Mouse (Mus musculus): ENCODE data around the gene Klf13.
A peak's percentile ranks its signal among the peaks of the same experiment; 100 is the strongest.

Klf13 gene

DNA sequence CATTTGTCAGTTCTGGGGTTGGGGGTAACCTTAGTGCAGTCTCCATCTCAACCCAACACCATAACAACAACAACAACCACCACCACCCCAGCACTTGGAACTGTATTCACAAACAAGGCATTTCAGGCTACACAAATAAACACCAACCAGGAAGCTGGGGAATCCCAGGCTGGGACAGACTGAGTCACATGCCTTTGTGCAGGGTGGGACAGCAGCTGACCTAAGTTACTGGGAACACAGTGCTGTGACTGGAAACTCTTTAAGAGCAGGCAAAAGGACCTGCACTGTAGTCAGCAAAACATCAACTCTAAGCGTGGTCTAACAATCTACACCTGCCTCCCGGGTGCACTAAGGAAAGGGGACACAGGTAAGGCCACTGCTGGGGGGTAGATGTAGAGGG, 33.5 kb downstream of the Klf13 start:
- peak; percentile 43 for DNase-seq

DNA sequence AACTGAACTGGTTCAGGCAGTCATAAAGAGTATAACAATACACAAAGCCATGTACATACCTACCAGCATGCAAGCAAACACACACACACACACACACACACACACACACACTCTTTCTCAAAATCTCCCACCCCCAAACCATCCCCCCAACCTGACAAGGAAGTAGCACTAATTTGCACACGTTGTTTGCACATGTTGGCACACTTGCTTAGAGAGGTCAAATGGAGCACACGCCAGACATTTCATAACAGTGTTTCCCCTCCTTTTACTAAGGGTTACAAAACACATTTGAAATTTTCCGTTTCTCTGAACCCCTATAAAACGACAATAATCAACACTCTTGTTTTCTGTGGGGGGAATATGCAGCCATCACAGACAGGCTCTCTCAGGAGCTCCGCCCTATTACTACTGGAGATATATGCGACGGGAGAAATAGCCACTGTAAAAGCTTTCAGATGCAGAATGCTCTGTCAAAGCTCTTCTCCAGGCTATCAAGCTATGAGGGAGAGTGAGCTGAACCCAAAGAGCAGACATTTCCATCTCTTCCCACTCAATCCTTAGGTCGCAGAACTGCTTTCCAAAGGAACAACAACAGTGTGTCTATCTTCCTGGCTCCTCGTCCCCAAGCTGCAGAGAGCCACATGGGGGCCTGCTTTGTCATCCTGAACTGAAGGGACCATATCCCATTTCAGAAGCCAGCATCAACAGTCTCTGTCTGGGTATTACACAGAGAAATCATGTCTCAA, 34.9 kb downstream of the Klf13 start:
- no peak for DNase-seq

DNA sequence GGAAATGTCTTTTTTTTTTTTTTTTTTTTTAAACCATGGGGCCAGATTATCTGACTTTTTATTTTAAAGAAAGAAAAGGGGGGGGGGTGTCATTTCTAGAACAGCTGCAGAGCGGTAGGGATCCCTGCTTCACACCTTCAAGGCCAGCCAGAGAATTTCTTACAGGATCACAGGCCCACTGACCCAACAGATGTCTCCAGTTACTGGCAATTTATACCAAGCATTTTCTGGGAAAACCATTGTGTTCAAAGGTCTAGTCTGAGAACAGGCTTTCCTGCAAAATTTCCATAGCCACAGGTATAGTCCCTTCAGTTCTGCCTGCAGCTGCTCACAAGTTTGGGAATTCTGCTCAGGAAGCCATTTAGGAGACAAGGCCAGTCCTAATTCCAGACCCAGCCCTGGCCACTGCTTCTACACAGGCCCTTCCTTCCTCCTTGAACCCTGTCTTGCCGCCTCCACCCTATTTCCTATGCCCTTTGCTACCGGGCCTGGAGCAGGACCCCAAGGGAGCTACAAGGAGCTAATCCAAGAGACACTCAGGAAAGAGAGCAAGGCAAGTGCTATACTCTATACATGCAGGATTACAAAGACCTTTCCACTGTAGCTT, 36.0 kb downstream of the Klf13 start:
- no peak for DNase-seq

DNA sequence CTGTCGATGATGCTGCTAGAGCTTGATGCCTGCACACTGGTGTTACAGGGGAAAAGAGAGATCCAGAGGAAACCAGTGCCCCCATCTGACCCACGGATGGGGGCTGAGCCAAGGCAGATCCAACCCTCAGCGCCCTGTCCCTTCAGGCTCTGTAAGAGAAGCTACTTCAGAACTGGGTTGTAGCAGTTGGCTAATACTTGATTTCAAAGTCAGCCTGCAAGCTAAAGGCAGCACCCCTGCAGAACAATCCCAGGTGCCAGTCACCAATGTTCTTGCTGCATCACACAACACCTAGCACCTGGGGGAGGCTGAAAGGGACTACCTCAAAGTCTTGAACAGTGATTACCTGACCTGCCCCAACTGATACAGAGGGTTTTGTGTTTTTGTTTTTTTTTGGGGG, 36.8 kb downstream of the Klf13 start:
- DNase-seq = no peak

DNA sequence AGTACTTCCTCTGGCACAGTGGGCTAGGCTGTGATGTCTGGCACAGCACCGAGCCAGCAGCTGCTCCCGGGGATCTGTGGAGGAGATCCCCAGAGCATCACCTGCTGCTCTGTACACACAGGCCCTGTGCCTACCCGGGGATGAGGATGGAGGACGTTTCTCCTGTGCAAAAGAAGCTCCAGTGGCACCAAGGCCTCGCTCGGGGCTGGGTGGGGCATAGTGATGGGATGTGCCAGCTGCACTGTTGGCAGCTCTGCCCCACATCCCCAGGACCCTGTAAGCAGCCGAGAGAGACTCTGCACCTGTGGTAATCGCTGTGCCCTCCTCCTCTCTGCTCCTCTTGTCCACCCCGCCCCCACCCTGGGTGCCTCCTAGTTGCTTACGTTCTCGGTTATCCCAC, 37.4 kb downstream of the Klf13 start:
- DNase-seq = no peak

DNA sequence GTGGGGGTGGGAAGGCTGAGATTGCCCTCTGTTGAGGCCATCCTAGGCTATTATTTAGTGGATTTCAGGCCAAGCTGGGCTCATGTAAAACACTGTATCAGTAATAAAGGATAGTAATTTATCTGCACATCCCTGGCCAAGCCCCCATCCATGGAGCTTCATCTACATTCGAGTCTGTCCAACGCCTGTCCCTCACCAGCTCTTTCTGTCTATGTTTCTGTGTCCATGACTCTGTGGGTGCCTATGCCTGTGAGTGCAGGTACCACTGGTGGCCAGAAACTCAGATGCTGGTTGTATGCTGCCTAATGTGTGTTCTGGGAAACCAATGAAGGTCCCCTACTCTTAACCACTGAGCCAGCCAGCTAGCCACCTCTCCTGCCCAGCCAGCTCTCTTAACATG, 38.3 kb downstream of the Klf13 start:
- no peak for DNase-seq

DNA sequence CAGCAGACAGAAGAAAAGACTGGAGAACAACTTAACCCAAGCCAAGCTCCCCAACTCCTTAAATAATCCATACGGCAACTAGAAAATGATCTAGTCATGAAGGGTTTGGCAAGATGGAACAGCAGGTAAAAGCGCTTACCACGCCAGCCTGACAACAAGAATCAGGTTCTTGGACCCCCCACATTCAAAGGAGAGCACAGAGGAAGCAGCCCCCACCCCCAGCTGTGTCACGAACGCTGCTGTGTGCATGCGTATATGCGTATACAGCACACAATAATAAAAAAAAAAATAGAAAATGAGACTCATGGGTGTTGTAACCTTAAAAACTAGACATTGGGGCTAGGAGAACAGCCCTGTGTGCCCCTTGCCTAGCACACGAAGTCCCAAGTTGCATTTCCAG, 38.8 kb downstream of the Klf13 start:
- DNase-seq = no peak

DNA sequence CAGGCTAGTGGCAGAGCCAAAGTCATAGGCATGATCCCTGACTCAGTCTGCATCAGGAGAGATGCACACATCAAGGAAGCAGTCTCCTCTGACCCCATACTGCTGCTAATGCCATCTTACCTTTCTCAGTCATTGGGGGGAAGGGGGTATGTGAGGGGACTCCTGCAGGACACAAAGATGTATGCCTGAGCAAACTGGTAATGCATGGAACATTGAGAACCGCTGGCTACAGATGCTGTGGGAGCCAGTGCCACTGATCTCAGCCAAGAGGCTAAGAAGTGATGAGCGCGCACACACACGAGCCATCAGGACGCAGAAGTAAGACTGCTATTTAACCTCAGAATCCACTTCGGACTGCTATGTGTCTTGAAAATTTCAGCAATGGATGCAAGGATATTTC, 40.5 kb downstream of the Klf13 start:
- no peak for DNase-seq

DNA sequence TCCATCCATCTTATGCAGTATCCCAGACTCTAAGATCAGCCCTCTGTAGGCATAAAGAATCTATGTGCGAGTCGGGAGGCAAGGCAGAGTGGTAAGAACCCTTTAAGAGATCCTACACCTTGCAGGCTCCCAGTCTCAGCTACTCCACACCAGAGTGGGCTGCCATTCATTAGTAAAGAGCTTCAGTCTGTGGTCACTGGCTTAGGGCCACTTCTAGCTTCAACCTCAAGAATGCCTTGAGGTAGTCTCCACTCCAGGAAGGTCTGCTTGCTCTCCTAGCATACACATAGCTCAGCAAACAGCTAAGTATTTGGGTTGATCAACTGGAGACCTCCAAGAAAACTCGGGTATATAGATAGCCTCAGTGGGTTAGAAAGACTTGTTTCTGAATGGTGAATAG, 41.1 kb downstream of the Klf13 start:
- no peak for DNase-seq

DNA sequence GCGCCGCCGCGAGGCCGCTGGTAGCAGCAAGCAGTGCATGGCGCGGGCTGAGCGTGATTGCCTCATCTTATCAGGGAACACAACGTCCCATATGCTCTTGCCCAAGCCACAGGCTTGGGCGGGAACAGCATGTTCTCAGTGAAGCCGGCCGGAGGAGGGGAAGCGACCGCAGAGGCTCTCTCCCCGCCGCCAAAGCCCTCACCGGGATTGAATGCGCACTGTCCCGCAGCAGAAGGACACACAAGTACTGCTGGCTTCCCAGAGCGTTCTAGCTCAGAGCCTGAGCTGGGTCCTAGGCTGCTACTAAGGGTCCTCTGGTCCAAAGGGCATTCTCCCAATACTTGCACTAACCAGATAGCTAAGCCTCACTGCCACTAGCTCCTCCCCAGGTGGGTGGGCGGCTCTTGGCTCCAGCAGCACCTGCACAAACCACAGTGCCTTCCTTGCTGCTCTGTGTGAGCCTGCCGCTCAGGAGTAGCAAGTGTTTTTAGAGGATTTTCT, 41.7 kb downstream of the Klf13 start:
- peak; percentile 89 for DNase-seq

DNA sequence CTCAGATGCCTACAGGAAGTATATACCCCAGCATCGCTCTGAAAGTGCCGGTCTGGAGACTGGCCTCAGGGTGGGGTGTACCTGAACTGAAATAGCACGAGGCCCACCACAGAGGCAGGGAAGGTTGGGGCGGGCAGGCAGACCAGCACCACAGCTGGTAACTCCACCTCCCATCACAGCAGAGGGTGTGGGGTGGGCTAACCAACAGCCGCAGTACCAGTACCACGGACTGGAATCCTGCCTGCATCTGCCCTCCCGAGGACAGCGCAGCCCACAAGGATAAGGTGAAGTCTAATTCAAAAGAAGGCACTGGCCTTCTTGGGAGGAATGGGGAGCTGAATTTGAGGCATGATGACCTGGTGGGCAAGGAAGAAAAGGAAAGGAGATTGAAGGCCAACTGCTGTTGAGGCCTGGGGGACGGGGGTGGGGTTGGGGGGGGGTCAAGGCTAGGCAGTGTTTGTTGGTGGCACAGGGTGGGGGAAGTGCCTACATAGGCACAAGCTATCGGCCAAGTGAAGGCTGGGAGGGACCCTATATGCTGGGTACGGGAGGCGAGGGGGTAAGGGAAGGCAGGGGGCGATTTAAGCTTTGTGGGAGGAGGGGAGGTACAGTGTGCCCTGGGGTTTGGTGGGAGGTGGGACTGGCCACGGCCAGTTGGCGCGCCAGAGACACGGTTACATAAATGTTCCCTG, 42.3 kb downstream of the Klf13 start:
- DNase-seq = no peak

DNA sequence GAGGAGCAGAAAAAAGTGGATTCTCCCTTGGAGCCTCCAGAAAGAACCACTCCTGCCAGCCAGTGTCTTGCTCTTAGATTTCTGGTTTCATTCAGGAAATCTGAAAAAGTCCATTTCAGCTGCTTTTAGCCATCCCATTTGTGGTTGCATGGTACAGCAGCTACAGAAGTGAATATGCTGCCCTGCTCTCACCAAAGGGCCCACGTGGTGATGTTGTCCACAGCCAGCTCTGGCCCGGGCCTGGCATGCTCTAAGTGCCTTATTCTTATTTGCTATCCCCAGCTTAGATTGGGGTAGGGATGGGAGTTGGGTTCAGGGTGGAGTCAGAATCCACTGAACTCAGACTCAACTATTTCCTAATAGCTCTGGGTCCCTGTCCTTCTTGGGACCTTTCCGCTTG, 43.5 kb downstream of the Klf13 start:
- DNase-seq = no peak

DNA sequence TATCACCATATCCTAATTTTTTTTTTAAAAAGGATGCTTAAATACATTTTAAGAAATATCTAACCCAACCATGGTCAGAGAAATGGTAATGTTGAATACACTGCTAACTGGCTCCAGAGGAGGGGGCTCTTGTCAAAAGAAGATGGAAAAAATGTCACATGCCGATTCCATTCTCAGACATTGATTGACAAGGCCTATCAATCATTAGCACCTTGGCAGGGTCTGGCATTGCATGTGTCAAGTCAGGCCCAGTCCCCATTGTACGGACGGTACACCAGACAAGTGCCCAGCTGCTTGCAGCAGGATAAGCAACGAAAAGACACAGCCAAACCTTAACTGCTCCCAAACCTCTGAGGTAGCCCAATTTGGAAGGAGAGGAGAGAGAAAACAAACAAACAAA, 44.1 kb downstream of the Klf13 start:
- no peak for DNase-seq

DNA sequence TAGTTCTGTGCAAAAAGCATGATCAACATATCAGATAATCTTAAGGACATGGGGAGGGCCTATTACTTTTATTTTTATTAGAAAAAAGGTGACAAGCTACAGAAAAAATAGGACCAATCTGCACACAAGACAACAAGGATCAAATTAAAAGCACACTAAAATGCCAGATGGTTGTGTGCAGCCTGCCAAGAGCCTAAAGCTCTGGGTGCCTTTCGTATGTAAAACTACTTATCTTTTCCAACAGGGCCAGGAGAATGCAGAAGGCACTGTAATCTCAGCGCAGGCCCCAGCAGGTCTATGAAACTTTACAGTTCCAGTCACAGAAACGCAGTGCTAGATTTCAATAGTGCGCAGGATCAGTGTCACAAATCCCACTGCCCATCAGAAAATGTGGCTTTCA, 45.0 kb downstream of the Klf13 start:
- no peak for DNase-seq

DNA sequence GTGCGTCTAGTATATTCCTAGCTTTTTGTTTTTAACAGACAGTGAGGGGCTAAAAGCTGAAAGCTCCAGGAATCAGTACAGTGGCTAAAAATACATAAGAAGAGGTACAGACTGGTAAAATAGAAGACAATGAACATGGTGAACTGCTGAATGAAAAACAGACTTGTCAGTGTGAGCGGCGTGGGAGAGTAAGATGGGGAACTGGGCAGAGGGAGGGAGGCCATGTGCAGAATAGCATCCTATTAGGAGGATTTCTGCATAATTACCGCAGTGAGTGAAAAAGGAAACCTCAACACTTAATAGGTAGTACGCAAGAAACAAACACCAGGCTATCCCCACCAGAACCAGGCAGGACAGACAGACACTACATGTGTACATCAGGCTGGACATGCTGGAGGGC, 45.5 kb downstream of the Klf13 start:
- DNase-seq = no peak

DNA sequence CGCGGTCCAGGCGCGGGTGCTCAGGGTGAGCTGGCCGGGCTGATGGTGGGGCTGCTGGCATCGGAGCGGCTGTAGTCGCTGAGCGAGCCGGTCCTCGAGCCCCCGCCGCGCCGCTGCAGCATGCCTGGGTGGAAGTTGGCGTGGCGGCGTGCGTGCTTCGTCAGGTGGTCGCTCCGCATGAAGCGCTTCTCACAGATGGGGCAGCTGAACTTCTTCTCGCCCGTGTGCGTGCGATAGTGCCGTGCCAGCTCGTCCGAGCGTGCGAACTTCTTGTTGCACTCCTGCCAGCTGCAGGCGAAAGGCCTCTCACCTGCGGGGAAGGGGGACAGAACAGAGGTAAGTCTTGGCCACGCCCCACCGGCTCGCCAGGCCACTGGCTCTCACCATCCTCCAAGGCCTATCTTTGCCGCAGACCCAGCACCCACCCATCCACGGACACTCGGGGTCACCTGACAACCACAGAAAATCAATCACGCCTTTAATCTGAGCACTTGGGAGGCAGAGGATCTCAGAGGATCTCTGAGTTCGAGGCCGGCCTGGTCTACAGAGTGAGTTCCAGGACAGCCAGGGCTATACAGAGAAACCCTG, 47.1 kb downstream of the Klf13 start:
- DNase-seq = no peak

DNA sequence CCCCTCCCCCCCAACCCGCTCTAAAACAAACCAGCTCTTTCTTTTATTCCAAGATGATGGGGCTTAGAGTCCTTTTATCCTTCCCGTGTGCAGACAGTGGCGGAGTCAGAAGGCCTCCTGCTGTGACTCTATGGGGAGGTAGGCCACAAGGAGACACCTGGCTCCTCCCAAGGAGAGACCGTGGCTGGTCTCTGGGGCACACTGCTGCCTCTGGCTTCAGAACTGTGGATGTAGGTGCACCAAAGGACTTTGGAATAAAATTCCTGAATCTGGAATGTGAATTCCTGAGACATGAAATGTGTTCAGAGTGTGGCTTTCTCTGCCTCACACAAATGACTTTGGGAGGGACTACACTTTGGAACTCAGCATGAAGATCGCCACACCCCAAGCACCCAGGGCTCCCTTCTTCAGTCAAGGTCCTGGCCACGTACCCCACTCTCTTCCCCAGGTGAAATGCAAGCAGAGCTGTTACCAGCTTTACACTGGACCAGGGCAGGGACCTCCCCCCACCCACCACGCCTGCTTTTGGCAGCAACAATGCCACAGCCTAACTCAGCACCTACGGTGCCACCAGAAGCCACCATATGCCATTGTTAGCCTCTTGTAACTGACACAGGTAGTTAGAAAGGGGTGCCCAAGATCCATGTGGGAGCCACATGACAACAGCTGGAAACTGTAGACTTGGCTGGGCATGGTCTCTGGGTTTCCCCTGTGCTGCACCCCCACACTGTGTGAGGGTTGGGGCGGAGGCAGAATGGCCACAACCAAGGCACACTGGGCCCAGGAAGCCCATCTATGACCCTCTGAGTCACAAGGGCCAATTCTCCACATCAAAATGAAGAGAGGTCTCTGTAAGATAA, 49.4 kb downstream of the Klf13 start:
- DNase-seq = no peak

DNA sequence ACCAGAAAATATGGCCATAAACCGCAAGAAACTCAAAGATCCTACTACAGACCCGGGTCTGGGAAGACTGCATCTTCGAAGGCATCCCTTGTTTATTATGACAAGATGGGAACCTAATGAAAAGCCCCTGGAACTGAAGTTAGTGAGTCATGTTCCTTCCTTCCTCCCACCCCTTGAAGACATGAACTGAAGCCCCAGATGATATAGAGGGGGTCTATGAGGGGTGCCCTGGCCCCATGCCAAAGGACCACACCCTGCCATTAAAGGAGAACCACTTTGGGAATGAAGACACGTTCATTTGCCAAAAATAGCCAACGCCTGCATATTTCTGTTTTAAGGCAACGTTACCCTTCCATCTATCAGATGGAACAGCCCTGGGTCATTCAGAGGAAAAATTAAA, 50.0 kb downstream of the Klf13 start:
- DNase-seq = no peak

DNA sequence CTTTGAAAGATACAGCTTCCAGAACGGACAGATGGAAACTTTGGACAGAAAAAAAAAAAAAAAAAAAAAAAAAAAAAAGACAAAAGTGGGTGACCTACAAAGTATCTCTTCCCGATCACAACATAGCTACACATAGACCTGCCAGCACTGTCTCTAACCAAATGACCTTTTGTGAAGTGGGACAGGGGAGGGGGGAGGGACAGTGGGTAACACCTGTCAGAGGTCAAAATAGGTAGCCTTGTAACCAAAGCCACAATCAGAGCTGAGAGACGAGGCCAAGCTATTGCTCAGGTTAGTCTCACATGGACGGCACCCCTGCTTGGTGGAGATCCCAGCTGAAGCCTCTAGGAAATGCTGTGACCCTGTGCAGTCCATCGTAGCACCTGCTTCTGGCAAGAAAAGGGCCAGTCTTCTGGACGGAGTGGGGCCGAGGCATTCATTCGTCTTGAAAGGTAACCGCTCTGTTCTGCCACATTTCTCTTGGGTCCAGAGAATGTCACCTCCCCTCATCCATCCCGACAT, 51.1 kb downstream of the Klf13 start:
- DNase-seq = no peak

DNA sequence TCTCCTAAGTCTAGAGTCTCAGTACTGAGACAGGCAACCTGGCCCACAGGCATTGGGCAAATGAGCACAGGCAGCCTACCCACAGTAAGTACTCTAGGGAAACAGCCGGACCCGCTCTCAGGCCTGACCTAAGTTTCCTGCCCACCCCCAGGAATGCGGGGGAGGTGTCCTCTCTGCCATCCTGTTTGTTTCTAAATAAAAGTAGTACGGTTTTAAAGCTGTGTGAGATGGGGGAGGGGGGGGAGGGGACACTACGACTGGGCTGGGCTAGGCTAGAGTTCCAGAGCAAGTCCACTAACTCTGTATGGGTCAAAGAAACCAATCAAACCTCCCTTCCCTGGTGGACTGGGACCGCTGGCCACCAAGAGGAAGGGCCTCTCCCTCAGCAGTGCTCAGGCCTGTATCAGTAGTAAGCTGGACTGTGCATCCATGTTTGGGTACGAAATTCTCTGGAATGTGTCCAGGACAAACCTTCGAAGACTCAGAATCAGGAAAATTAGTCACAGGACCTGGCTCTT, 51.6 kb downstream of the Klf13 start:
- DNase-seq = peak; percentile 69

DNA sequence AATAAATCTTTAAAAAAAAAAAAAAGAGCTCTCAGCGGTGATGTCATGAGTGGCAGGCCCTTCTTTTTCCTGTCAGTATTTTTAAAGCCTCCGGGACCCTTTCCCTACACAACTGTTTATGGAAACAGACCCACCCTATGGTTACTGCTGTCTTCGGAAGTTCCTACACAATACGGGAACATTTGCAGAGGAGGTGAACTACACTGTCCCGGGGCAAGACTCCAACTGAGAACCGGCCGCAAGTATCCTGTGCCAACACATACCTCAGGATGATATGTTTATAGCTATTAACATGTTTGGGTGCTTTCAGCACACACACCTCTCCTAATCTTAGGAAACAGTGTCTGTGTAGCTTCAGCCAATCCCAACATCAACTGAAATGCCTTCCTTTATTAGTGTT, 53.7 kb downstream of the Klf13 start:
- DNase-seq = no peak

DNA sequence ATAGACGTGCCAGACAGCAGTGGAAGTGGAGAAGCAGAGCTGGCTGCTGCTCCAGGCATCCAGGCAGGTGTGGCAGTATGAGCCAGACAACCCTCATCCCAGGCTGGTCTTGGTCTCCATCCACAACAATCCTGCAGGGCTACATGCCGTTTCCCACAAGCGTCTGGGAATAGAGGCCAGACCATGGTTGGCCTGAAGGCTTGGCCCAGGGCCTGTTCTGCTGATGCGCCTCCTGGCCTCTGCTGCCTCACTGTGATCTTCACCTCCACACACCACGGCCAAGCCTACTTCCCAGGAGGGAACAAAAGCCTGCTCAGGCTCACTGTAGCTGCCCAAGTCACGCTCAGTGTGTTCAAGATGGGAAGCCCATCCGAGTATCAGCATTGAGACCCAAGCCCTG, 56.0 kb downstream of the Klf13 start:
- DNase-seq = no peak
